Mouse (Mus musculus): ENCODE data around the gene Rasal2.

GRCm38 (mm10) chr1:157243576-157244452 lies 168.6 kb downstream of the Rasal2 start:
- no peak for TF ChIP-seq POLR2AphosphoS2 (IDR thresholded peaks at IDR 0.05; ENCODE audit: low read length)
- no peak for TF ChIP-seq CTCF (IDR thresholded peaks at IDR 0.05 in 2 of 3, conservative IDR thresholded peaks at IDR 0.05 in 1 of 3; ENCODE audit: control insufficient read depth in 1 of 3, insufficient read depth in 1 of 3, low read depth in 2 of 3, low read length in 3 of 3, poor library complexity in 1 of 3, severe bottlenecking in 1 of 3)
- TF ChIP-seq GATA1 (IDR thresholded peaks at IDR 0.05; ENCODE audit: low read depth, low read length): no peak
- no peak for TF ChIP-seq ZNF384 (IDR thresholded peaks at IDR 0.05; ENCODE audit: low read depth, low read length)
- TF ChIP-seq EP300 (IDR thresholded peaks at IDR 0.05; ENCODE audit: low read depth in 1 of 2, low read length in 2 of 2): no peak
- TF ChIP-seq KAT2A (conservative IDR thresholded peaks at IDR 0.05; ENCODE audit: low read depth, low read length): no peak
- no peak for TF ChIP-seq UBTF (IDR thresholded peaks at IDR 0.05; ENCODE audit: borderline replicate concordance, insufficient read depth, low read depth, low read length)
- TF ChIP-seq RCOR1 (IDR thresholded peaks at IDR 0.05; ENCODE audit: low read depth, low read length): no peak

Measured in MEL (cell line).